Mouse (Mus musculus) megakaryocyte progenitor cell, adult 5-6 weeks (primary cell): ENCODE data around the gene Hook1. TPM values are rescaled to one million over a fixed set of nuclear protein-coding genes. Genes with fewer than 3 reads are reported as not detected.
"Not testable (repeated sequence)": the region's sequence is repeated elsewhere in the genome, so short reads cannot be mapped to it uniquely, and the experiment has no call there.

Experiments used
- ATAC-seq: replicated peaks from 2 replicates; pipeline ENCODE4 v1.8.0; 2016; ENCODE audit warnings: mild to moderate bottlenecking, moderate TSS enrichment, inconsistent platforms; ENCODE audit not compliant: poor library complexity
- total RNA-seq, 2 experiments: library from RNA; stranded (forward) in 1 of 2; stranded (reverse) in 1 of 2; fragments of 157-497, 149-512 nt in 1 of 2; fragments of 200-1000 nt in 1 of 2; gene quantifications; 2 replicates each; pipeline versions ENCODE4 v1.2.3 to v1.2.4; 2015 to 2017

Gene Hook1
- total RNA-seq (2015), result 12.1 and 17.9 TPM in 2 replicates
- 15.2 and 27.0 TPM in 2 replicates for total RNA-seq (2017)

DNA sequence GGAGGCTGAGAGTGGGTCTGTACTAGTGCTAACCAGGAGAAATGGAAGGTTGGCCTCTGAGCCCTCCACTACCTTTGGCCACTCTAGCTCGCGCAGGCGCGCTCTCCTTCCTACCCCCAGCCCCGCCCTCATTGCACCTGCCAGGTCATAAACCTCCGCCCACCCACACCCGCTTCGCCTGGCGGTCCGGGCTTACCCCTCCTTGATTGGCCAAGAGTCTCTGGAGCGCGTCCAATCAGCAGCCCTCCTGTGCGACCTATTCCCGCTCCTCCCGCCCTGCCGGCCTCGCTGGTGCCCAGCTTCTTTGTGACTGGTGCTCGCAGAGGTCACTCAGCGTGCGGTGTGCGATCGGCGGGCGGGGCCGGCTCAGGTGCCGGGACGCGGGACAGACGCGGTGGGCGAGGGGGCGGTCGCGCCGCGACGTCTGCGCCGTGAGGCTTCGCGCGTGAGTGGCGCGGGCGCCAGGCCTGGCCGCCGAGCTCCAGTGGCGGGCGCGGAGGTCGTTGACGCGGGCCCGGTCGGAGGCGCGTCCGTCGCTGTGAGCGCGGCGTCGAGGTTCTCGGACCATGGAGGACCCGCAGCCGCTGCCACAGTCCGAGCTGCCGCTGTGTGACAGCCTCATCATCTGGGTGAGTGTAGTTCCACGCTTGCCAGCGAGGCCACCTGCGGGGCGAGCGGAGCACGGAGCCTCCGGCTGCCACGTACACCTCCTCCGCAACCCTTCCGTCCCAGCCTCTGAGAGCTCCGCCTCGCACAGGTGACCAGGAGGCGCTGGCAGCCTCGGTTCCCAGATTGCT, at the start of gene Hook1:
Hook1 (plus strand) TSS at position 313 of the 797 bp plus-strand sequence.
- ATAC-seq, result peak; percentile 98

DNA sequence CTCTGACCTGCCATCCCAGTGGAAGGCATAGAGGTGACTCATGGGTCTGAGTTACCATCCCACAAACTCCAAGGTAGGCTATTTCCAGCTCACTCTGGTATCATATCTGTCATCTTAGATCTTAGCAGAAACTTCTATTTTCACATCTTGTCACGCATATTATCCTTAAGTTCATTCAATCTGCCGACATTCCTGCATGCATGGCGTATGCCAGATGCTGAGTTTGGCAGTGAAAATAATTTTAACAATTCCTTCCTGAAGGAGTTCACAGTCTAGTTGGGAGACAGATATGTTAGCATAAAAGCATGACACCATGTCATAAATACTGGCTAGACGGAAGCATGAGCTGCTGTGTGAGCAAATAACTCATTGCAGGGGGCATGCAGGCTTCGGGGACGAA, 49.3 kb upstream of the Hook1 start:
- no peak for ATAC-seq

DNA sequence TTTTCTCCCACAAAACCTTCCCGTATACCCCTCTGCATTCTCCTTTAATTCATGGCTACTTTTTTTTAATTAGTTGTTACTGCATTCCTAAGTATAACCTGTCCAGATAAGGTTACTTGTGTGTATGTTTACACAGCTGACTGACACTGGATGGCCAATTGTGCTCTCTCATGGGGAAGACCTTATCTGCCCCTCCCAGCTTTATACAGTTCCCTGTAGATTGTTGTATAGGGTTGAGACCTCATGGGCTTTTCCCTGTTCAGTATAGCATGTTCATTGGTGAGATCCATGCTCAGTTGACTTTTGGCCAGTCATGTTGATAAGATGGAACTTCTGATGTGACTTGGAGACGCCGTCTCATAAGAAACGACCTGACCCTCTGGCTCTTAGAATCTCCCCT, 46.6 kb upstream of the Hook1 start:
- no peak for ATAC-seq

DNA sequence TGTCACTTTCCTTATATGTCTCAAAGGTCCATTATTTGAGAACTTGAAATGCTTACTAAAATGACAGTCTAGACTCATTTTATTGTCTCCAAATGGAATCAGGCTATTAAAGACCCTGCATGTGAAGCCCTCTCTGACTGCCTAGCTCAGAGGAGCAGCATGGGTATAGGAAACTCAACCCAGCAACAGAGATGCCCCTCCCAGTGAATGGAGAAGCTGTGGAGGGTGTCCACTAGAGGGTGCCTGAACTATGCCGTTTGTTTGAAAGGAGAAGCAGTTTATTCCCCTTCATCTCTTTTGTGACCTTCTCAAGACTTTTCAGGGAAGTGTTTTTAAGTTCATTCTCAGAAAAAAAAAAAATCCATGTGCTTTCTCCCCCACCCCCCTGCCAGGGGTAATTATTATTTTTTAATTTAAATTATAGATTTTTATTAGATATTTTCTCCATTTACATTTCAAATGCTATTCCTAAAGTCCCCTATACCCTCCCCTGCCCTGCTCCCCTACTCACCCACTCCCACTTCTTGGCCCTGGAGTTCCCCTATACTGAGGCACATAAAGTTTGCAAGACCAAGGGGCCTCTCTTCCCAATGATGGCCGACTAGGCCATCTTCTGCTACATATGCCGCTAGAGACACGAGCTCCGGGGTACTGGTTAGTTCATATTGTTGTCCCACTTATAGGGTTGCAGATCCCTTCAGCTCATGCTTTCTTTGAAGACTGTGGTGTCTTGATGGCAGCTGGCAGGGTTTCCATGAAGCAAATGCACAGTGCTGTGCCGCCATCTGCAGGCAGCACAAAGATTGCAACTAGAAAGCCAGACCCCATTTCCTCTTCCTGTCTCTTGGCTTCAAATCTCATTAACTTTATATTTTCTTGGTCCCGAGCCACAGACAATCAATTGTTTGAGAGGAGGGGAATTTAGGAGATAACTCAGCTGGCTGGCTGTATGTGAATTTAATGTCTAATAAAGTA, 42.5 kb upstream of the Hook1 start:
- peak; percentile 98 for ATAC-seq

DNA sequence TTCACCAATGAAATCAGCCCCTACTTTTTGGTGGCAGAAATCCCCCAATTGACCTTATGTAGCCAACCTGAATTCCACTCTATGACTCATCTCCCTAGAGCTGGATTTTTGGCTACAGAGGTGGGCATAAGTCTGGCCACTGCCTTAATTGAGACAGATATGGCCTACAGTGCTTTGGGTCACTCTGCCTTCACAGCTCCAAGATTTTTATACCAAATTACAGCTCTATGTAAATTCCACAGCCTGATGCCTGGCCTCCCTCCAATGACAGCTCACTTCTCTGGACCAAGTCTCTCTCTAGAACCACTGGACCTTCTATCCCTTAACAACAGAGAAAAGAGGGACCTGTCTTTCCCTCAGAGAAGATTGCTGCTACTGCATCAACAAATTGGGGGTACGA, 38.2 kb upstream of the Hook1 start:
- no peak for ATAC-seq

DNA sequence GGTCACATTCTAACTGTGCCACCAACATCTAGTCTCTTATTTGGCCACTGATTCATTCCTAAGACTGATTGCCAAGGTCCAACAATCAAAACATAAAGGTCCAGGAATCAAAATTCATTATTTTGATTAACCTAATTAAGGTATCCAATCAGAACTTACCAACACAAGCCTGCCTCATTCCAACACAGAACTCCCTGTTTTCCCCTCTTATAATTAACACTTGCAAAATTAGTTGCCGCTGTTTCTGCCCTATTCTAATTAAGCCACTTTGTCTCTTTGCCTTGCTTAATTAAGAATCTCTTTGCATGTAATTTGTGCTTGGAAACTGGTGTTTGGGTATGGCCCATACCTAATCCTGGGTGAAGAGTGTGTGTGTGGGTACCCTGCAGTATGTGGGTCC, 37.1 kb upstream of the Hook1 start:
- ATAC-seq, result no peak

DNA sequence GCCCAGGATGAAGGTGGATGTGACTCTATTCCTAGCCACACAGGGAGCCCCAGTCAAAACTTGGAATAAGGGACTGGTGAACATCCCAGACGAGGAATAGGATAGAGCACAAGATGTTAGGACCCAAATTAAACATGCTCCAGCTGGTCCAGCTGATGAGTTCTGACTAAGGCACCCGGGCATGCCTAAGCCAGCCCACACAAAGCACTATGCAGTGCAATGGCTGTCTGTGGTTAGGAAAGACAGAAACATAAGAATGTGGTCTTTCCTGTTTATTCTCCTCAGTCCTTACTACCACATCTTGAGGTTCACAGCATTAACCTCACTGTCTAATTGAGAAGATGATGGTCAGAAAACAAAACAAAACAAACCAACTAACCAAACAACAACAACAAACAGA, 35.7 kb upstream of the Hook1 start:
- ATAC-seq, result no peak

DNA sequence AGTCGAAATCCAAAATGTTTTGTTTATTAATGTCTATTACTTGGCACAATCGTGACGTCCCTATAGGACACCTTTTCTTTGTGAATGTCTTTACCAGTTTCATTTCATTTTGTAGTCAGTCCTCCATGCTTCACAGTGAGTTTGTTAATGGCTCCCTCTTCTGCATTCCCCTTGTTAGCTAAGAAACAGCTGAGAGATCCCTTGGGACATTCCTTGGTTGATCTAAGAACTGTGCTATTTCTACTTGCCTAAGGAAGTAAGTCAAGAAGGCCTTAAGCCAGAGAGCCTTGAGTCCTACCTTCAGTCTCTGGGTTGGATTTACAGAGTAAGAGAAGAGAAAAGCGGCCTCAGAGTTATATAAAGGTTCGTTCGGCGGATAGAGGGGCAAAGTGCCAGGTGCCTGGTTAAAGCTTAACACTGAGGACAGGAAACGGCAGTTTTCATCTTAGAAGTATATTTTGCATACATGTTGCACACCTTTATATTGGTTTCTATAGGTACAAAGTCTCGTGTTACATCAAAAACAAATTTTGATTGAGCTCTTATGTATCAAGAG, 33.2 kb upstream of the Hook1 start:
- no peak for ATAC-seq

DNA sequence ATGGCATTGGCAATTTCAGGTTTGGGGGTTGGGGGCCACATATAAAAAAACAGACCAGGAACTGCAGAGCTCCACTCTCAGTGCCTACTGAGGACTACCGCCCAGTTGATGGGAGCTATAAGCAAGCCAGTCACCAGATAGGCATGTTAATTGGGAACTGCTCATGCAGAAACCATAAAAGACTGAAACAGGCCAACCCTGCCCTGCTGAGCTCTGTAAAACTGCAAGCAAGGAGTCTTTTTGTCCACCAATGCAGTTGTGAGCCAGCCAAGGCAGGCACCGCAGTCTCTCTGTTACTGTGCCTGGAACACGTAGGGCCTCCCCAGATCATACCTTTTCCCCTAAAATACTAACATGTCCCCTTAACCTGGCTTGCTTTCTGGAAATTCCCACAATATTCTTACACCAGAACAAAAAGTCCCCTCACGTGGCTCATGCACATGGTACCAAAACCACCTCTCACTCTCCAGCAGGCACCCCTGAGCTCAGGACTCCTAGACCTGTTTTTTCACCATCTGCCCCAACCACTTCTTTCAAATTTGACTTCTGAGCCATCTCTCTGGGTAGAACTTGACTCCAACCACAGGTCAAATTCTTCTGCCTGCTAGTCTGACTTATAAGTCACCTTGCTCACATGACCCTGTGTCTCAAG, 32.5 kb upstream of the Hook1 start:
- ATAC-seq, result no peak

DNA sequence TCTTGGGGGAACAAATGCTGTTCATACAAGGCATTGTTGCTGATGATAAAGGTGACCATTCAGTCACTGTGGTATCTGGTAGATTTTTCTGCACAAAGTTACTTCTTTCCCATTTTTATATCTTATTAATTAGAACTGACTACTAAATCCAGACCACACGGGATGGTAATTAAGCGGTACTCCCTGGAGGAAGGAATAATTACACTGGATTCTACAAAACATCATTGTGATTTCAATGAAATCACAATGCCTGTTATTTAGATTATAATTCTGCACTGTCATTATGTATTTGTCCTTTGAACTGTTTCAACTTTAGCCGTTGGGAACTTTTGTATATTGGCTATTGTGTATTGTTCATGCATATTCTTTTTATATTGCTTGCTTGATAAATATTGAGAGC, 28.3 kb upstream of the Hook1 start:
- ATAC-seq, result no peak

DNA sequence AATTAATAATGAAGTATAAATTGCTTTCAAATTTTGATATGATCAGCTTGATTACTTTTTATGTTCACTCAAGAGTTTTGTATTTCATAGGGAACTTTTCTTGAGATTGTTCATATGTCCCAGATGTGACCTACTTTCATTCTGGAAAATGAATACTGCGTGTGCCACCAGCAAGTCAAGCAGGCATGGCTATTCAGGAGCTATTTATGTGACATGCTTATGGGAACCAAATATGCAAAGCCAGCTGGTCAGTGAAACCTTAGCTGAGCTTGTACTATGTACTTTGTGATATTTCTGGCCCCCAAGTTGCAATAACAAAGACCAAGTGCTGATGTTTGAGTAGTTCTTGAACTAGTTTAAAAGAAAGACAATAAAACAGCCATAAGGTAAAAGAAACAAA, 19.1 kb upstream of the Hook1 start:
- ATAC-seq, result no peak

DNA sequence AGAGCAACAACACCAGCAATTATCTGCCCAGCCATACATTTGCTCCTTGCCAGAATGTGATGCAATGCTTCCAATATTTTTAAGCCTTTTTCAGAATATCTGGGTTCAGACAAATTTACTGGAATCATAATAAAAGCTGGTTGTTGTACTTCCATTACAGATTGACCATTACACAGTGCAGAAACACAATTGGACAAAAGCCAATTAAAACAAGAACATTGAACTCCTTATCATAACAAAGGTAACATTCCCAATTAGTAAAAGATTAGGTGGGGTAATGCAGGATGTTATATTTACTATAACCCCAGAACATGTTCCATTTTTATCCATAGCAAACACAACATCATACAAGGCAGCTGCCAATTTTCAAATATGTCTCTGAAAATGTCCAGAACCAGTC, 13.7 kb upstream of the Hook1 start:
- no peak for ATAC-seq

DNA sequence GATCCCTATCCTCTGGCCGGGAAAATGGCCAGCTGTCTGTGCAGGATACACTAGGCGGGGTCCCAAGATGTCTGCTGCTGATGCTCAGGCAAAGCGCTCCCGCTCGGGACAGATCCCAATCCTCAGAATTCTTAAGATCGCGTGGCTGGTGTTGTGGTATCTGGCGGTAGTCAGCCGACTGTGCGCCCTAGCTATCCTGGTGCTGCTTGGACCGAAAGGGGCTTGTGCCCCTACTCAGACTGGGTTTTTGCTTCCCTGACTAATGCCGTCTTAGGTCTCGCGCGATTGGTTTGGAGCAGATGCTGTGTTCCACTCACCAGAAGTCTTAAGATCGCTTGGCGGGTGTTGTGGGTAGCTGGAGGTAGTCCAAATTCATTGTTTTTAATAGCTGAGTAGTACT, 15.2 kb downstream of the Hook1 start:
- not testable (repeated sequence) for ATAC-seq

DNA sequence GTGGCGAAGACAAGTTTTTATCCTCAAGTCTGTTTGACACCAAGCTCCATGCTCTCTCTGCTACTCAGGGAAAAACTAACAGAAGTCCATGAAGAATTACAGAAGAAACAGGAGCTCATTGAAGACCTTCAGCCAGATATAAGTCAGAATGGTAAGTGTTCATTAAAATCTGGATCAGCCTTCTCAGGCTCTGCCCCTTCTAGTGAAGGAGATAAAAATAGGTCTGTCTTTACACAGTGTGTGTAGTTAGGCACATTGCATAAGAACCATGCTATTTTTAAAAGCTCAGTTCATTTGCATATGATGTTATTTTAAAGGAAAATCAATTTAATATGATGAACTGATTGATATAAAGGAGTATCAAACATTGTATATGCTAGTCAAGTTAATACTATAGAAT, 49.8 kb downstream of the Hook1 start:
- no peak for ATAC-seq

DNA sequence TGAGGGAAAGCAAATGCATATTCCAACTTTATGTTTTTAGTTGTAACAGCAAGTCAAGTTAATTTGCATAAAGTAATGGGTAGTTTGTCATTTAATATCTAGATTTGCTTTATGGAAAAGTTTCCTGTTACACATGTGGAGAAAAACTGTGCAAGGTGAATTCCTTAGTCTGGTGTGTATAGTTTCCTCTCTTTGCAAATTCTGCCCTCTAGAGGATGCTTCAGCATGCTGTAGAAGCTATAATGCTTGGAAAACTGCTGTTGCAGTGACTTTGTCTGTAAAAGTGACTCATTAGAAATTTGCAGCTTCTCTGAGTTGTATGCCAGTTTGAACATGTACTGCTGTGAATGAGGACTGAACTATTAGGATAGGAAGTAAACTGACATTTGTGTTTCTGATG, 55.8 kb downstream of the Hook1 start:
- peak; percentile 55; the same call in 1 of the 2 replicates for ATAC-seq

DNA sequence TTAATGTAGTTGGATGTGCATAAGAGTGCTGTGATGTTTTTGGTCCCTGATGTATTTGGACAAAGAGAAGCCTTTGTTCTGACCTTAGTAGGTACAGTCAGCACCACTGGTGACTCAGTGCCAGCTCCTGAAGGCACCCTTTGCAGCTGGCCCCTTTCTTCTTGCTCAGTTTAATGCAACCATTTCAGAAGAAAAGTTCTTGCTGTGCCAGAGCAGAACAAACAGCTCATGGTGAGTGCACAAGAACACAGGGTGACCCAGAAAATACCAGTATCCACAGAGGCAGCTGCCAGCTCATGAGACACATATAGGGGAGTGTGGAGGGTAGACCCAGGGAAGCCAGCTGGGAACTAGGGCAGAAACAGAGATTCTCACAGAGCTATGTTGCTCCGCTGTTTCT, 61.4 kb downstream of the Hook1 start:
- ATAC-seq, result no peak

DNA sequence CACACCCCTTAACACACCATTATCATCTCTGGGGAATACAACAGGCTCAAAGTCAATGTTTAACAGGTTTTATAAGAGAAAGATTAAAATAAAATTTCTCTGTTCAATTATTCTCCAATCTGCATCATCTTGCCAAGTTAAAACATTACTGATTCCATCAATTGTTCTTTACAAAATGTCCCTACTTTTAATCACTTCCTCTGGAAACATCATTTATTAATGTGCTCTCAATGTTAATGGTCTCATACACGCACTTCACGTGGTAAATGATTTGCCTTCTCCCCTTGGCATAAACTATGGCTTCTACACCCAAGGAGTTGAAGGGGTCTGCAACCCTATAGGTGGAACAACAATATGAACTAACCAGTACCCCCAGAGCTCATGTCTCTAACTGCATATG, 93.1 kb downstream of the Hook1 start:
- ATAC-seq, result no peak

DNA sequence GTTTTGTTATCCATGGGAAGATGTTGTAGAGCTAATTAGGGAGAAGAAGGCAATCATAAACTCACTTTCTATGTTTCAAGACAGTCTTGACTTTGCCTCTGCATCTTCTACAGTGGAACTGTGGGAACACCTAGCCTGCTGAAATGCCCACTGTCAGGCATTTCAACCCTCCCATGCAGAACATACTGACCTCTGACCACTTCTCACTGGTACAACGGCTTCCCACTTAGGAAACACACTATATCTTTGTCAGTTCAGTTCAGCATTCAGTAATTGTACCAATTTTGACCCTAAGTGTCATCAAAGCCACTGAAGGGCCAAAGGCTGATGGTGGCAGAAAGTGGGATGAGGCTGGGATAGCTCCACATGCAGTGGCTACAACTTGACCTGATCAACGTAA, 95.0 kb downstream of the Hook1 start:
- ATAC-seq, result no peak
